Mouse (Mus musculus): ENCODE data around the gene Olfr478. TPM values are rescaled to one million over a fixed set of nuclear protein-coding genes. Genes with fewer than 3 reads are reported as not detected.

The Olfr478 gene
- polyA plus RNA-seq (2017; shearing (Covaris generic)): not detected

GRCm38 (mm10) chr7:108033889-108034288, at the start of gene Olfr478:
Gene Olfr478, minus strand, starts transcription at chr7:108033989.

GRCm38 (mm10) chr7:108079555-108079954, 45.8 kb upstream of the Olfr478 start, which contains the start of gene Olfr481:
Gene Olfr481, plus strand, starts transcription at chr7:108079855.

GRCm38 (mm10) chr7:108067246-108067645, 33.5 kb upstream of the Olfr478 start, which contains the start of gene Olfr480:
Gene Olfr480, minus strand, starts transcription at chr7:108067346.

GRCm38 (mm10) chr7:108050393-108050792, 16.6 kb upstream of the Olfr478 start, which contains the start of gene Olfr479:
Gene Olfr479, plus strand, starts transcription at chr7:108050693.

DNA sequence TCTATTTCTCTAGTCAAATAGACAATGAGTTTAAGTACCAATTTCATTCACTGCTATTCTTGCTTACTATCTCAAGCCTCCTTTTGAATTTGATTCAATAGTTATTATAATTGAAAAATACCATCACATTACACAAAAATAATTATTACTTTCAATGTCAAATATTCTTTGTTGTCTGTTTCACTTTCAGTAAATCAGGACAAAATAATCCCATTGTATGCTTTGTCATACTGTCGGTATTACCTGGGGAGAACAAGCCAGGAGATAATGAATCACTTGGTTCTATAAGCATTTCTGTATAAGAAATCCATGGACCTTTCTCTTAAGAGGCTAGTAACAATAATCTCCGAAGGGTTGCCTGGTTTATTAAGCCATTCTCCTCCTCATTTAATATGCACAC, 47.4 kb downstream of the Olfr478 start, which contains the start of gene Olfr477:
TSS of gene Olfr477 (plus strand) at position 301 of the 400 bp plus-strand sequence.

Other genes with a start within 250 kb of the Olfr478 start
- gene Ovch2, start 232.8 kb downstream of the Olfr478 start, polyA plus RNA-seq (2017; shearing (Covaris generic)): not detected
- gene Olfr467, start 221.7 kb downstream of the Olfr478 start, polyA plus RNA-seq (2017; shearing (Covaris generic)): not detected
- not detected for gene Olfr469, start 208.4 kb downstream of the Olfr478 start, polyA plus RNA-seq (2017; shearing (Covaris generic))
- gene Olfr470, start 186.5 kb downstream of the Olfr478 start, polyA plus RNA-seq (2017; shearing (Covaris generic)): not detected
- gene Olfr472, start 136.1 kb downstream of the Olfr478 start, polyA plus RNA-seq (2017; shearing (Covaris generic)): under 1 TPM; 0.07 to 0.23 TPM
- not detected for gene Olfr473, start 103.5 kb downstream of the Olfr478 start, polyA plus RNA-seq (2017; shearing (Covaris generic))
- gene Olfr474, start 79.3 kb downstream of the Olfr478 start, polyA plus RNA-seq (2017; shearing (Covaris generic)): not detected
- not detected for gene Olfr476, start 69.2 kb downstream of the Olfr478 start, polyA plus RNA-seq (2017; shearing (Covaris generic))
- gene Olfr477, start 47.3 kb downstream of the Olfr478 start, polyA plus RNA-seq (2017; shearing (Covaris generic)): under 1 TPM in 1 of 2 experiments, not detected in 1; 0.10 TPM
- not detected for gene Olfr479, start 16.7 kb upstream of the Olfr478 start, polyA plus RNA-seq (2017; shearing (Covaris generic))
- not detected for gene Olfr480, start 33.4 kb upstream of the Olfr478 start, polyA plus RNA-seq (2017; shearing (Covaris generic))
- gene Olfr481, start 45.9 kb upstream of the Olfr478 start, polyA plus RNA-seq (2017; shearing (Covaris generic)): under 1 TPM; 0.13 to 0.95 TPM
- 1 to 10 TPM in 1 of 2 experiments, under 1 TPM in 1; 0.14 to 1.3 TPM for gene Olfr482, start 63.6 kb upstream of the Olfr478 start, polyA plus RNA-seq (2017; shearing (Covaris generic))
- under 1 TPM in 1 of 2 experiments, not detected in 1; 0.30 TPM for gene Olfr483, start 66.9 kb upstream of the Olfr478 start, polyA plus RNA-seq (2017; shearing (Covaris generic))
- not detected for gene Olfr484, start 93.5 kb upstream of the Olfr478 start, polyA plus RNA-seq (2017; shearing (Covaris generic))
- gene Olfr485, start 125.9 kb upstream of the Olfr478 start, polyA plus RNA-seq (2017; shearing (Covaris generic)): under 1 TPM in 1 of 2 experiments, not detected in 1; 0.17 TPM
- gene Olfr486, start 138.8 kb upstream of the Olfr478 start, polyA plus RNA-seq (2017; shearing (Covaris generic)): not detected
- gene Olfr487, start 180.6 kb upstream of the Olfr478 start, polyA plus RNA-seq (2017; shearing (Covaris generic)): not detected
- under 1 TPM; 0.31 to 0.83 TPM for gene Olfr488, start 224.4 kb upstream of the Olfr478 start, polyA plus RNA-seq (2017; shearing (Covaris generic))